Mouse (Mus musculus) neural tube, embryonic 12.5 days (tissue): ENCODE results near the gene Mis12. TPM values are rescaled to one million over a fixed set of nuclear protein-coding genes. Genes with fewer than 3 reads are reported as not detected.

ENCODE experiments used
- ATAC-seq: fragments of 200-750 bp; cut with Nextera tagmentation; 2 replicates; pipeline ENCODE4 v1.8.0; 2017; ENCODE audit warnings: low read depth, mild to moderate bottlenecking, moderate TSS enrichment, moderate library complexity; ENCODE audit not compliant: low FRiP score
- H3K27ac ChIP-seq: fragments of 300-500 bp; sonication (generic); 2 replicates; pipeline ENCODE4 v1.5.1; 2016
- H3K27me3 ChIP-seq: fragments of 300-500 bp; sonication (generic); replicated peaks from 2 replicates; pipeline ENCODE4 v1.6.1; 2016; ENCODE audit warnings: mild to moderate bottlenecking
- H3K36me3 ChIP-seq: fragments of 300-500 bp; sonication (generic); 2 replicates; pipeline ENCODE4 v1.6.1; 2016; ENCODE audit warnings: mild to moderate bottlenecking
- H3K4me1 ChIP-seq: fragments of 300-500 bp; sonication (generic); 2 replicates; pipeline ENCODE4 v1.6.1; 2016
- H3K4me2 ChIP-seq: fragments of 300-500 bp; sonication (generic); replicated peaks from 2 replicates; pipeline ENCODE4 v1.6.1; 2016; ENCODE audit warnings: mild to moderate bottlenecking
- H3K4me3 ChIP-seq: fragments of 300-500 bp; sonication (generic); 2 replicates; pipeline ENCODE4 v1.5.1; 2016
- H3K9ac ChIP-seq: fragments of 300-500 bp; sonication (generic); 2 replicates; pipeline ENCODE4 v1.6.1; 2016; ENCODE audit warnings: mild to moderate bottlenecking
- H3K9me3 ChIP-seq: fragments of 300-500 bp; sonication (generic); 2 replicates; pipeline ENCODE4 v1.6.1; 2016; ENCODE audit warnings: mild to moderate bottlenecking
- WGBS: fragments of 180-500 bp; shearing (Covaris S2); methylation state at CpG from one replicate; pipeline ENCODE4 v1.1.7; 2016; 5-methylcytosine and 5-hydroxymethylcytosine counted together
- polyA plus RNA-seq: library from polyadenylated mRNA; unstranded; fragments of >200 nt; fragmentation: Nextera tagmentation; extraction: Ambion mirVana; gene quantifications from 2 replicates; pipeline ENCODE4 v1.2.1, GENCODE M21; 2016

The Mis12 gene
- polyA plus RNA-seq, 1 experiment from 2014 or later: 45.0 TPM

- no peak overlapping the region for H3K9ac ChIP-seq
- no peak overlapping the region for H3K27ac ChIP-seq
- WGBS: 86% methylated on average over 3 of the region's 3 CpGs
- H3K36me3 ChIP-seq: peaks cover 46% of the 10 kb centered on the region
- no peak overlapping the region for H3K4me2 ChIP-seq
- peaks cover 18% of the 10 kb centered on the region for H3K4me1 ChIP-seq
- no peaks in the 10 kb centered on the region for H3K27me3 ChIP-seq
- no peaks in the 10 kb centered on the region for H3K9me3 ChIP-seq
- no peak overlapping the region for H3K4me3 ChIP-seq
- ATAC-seq: no peak
Measured at GRCm38 (mm10) chr11:71028280-71028679, 8.9 kb downstream of the Mis12 start.

GRCm38 (mm10) chr11:71029403-71030118 is 10.2 kb downstream of the Mis12 start:
- Histone ChIP-seq H3K4me3 (no peak overlapping the region), H3K9ac (no peak overlapping the region), H3K36me3 (peaks cover 40% of the 10 kb centered on the region), H3K4me2 (no peak overlapping the region), H3K27me3 (no peaks in the 10 kb centered on the region), H3K9me3 (no peaks in the 10 kb centered on the region), H3K4me1 (peaks cover 18% of the 10 kb centered on the region), H3K27ac (no peak overlapping the region)
- WGBS: 75% methylated on average over 3 of the region's 3 CpGs
- no peak for ATAC-seq

GRCm38 (mm10) chr11:71032070-71032469 is 12.7 kb downstream of the Mis12 start:
- Histone ChIP-seq H3K27ac (peak overlapping the region; percentile 69; the same call in 1 of the 2 replicates), H3K27me3 (no peaks in the 10 kb centered on the region), H3K36me3 (peaks cover 15% of the 10 kb centered on the region), H3K9ac (peak overlapping the region; percentile 88), H3K4me3 (peak overlapping the region; percentile 70), H3K4me2 (peak overlapping the region; percentile 73), H3K9me3 (no peaks in the 10 kb centered on the region), H3K4me1 (peaks cover 18% of the 10 kb centered on the region)
- 71% methylated on average over 7 of the region's 7 CpGs for WGBS
- no peak for ATAC-seq

- H3K4me3 ChIP-seq: peak overlapping the region; percentile 70
- ATAC-seq: peak; percentile 41
- H3K27ac ChIP-seq: peak overlapping the region; percentile 69
- H3K4me2 ChIP-seq: peak overlapping the region; percentile 73
- no peaks in the 10 kb centered on the region for H3K27me3 ChIP-seq
- 5% methylated on average over 26 of the region's 26 CpGs for WGBS
- H3K9ac ChIP-seq: peak overlapping the region; percentile 88
- H3K9me3 ChIP-seq: no peaks in the 10 kb centered on the region
- H3K36me3 ChIP-seq: peaks cover 11% of the 10 kb centered on the region
- peaks cover 18% of the 10 kb centered on the region for H3K4me1 ChIP-seq
Measured at GRCm38 (mm10) chr11:71032491-71033162, 13.2 kb downstream of the Mis12 start.

- Histone ChIP-seq H3K9me3 (no peaks in the 10 kb centered on the region), H3K4me3 (peak within 1 kb of the TSS; percentile 70), H3K4me1 (peaks cover 18% of the 10 kb centered on the region), H3K27me3 (no peaks in the 10 kb centered on the region), H3K9ac (peak within 1 kb of the TSS; percentile 88), H3K27ac (peak within 1 kb of the TSS; percentile 69), H3K36me3 (peaks cover 5% of the 10 kb centered on the region; the same call in 1 of the 2 replicates), H3K4me2 (peak within 1 kb of the TSS; percentile 73)
- peak; percentile 96 for ATAC-seq
- WGBS: under 1% methylated on average over 29 of the region's 31 CpGs
Measured at GRCm38 (mm10) chr11:71033163-71033761, 13.9 kb downstream of the Mis12 start, which contains the start of gene 6330403K07Rik. 6330403K07Rik (minus strand) TSS chr11:71033513.

GRCm38 (mm10) chr11:71039526-71040298 is 20.3 kb downstream of the Mis12 start:
- Histone ChIP-seq H3K27me3 (no peaks in the 10 kb centered on the region), H3K4me1 (no peaks in the 10 kb centered on the region), H3K9me3 (no peaks in the 10 kb centered on the region), H3K4me2 (no peak overlapping the region), H3K27ac (no peak overlapping the region), H3K4me3 (no peak overlapping the region), H3K9ac (no peak overlapping the region), H3K36me3 (no peaks in the 10 kb centered on the region)
- ATAC-seq: no peak
- WGBS: 90% methylated on average over 5 of the region's 5 CpGs

GRCm38 (mm10) chr11:71052554-71052953 is 33.1 kb downstream of the Mis12 start:
- Histone ChIP-seq H3K27me3 (no peaks in the 10 kb centered on the region), H3K4me2 (no peak overlapping the region), H3K9me3 (no peaks in the 10 kb centered on the region), H3K4me1 (no peaks in the 10 kb centered on the region), H3K36me3 (no peaks in the 10 kb centered on the region), H3K4me3 (no peak overlapping the region), H3K27ac (no peak overlapping the region), H3K9ac (no peak overlapping the region)
- no peak for ATAC-seq
- WGBS: 2% methylated on average over 1 of the region's 1 CpGs

GRCm38 (mm10) chr11:71076342-71076741 is 56.9 kb downstream of the Mis12 start:
- Histone ChIP-seq H3K4me1 (no peaks in the 10 kb centered on the region), H3K9me3 (peaks cover 6% of the 10 kb centered on the region), H3K27me3 (no peaks in the 10 kb centered on the region), H3K9ac (no peak overlapping the region), H3K27ac (no peak overlapping the region), H3K36me3 (no peaks in the 10 kb centered on the region), H3K4me3 (no peak overlapping the region), H3K4me2 (no peak overlapping the region)
- ATAC-seq: no peak
- 82% methylated on average over 1 of the region's 1 CpGs for WGBS

Other genes starting within 250 kb of the Mis12 start
- gene Scimp, start 207.0 kb upstream of the Mis12 start, polyA plus RNA-seq: not detected in 2 replicates
- gene Rabep1, start 174.8 kb upstream of the Mis12 start, polyA plus RNA-seq: 58.7 and 62.1 TPM in 2 replicates
- gene Nup88, start 49.6 kb upstream of the Mis12 start, polyA plus RNA-seq: 142 and 150 TPM in 2 replicates
- 69.7 and 73.0 TPM in 2 replicates for gene Rpain, start 49.4 kb upstream of the Mis12 start, polyA plus RNA-seq
- gene C1qbp, start 36.6 kb upstream of the Mis12 start, polyA plus RNA-seq: 210 and 223 TPM in 2 replicates
- 17.3 and 18.0 TPM in 2 replicates for gene Dhx33, start 15.2 kb upstream of the Mis12 start, polyA plus RNA-seq
- 38.1 and 39.5 TPM in 2 replicates for gene Derl2, start 230 bp downstream of the Mis12 start, polyA plus RNA-seq
- 399 and 411 TPM in 2 replicates for gene 6330403K07Rik, start 13.9 kb downstream of the Mis12 start, polyA plus RNA-seq
- gene Nlrp1a, start 125.1 kb downstream of the Mis12 start, polyA plus RNA-seq: 0.11 TPM in 1 of 2 replicates, not detected in the other
- gene Nlrp1b, start 211.1 kb downstream of the Mis12 start, polyA plus RNA-seq: 0.11 TPM in 1 of 2 replicates, not detected in the other